Mouse (Mus musculus) R1 (cell line): ENCODE results near the gene Cyb5r1.
"Not testable (repeated sequence)": the region's sequence is repeated elsewhere in the genome, so short reads cannot be mapped to it uniquely, and the experiment has no call there.

Source experiments
- DNase-seq: peaks from one replicate; pipeline ENCODE4 v3.0.0-alpha.2; 2018; ENCODE audit warnings: low read depth, low spot score

Gene Cyb5r1

DNA sequence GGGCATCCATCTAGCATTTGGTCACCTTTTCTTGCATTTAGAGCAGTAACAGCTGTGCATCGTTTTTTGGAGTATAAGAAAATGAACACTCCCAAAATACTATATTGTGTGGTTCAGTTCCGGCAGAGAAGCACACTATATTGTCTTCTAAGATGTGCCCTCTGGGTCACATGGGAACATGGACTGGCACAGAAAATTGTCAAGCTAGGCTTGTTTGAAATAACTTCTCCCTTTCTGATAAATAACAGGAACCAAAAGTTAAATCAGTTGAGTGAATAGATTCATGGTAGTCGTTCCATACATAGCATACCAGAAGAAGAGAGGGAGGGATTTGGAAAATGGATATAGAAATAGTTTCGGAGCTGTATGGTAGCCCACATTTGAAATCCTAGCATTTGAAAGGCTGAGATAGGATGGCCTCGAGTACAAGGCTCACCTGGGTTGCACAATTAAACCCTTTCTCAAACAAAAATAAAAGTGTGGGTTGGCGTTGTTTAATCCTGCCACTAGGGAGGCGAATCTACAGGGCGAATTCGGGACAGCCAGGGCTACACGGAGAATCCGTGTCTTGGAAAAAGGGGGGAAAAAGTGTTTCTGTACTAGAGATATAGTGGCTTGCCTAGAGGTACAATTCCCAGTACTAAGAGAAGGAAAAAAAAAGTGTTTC is 9.3 kb downstream of the Cyb5r1 start:
- DNase-seq, result no peak

DNA sequence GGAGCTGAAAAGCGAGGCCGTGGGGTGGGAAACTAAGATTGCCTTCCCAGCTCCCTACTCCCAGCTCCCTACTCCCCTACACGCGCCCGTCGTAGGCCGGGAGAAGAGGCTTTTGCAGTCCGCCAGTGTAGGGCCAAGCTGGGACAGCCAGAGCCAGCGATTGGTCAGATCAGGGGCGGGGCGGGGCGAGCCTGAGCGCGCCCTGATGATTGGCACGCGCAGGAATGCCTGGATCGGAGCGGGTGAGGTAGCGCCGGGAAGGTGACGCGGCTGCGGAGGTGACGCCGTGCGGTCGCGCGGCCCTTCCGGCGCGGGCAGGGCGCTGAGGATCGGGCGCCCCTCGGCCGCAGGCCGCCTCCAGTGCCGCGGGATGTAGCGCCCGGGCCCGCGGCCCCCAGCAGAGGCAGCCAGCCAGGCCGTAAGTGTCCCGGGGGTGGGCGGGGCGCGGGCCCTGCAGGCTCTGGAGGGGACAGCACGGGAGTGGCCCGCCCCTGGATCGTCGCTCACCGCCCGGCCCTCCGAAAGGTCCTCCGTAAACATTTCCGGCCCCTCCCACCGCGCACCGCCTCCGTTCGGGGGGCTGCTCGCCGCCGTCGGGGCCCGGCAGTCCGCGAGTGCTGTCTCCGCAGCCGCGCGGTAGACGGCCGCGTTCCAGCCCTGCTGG is 9.9 kb downstream of the Cyb5r1 start, which contains the start of gene Adipor1:
Adipor1 (plus strand) TSS at position 211 of the 664 bp plus-strand sequence.
- peak; percentile 97 for DNase-seq

DNA sequence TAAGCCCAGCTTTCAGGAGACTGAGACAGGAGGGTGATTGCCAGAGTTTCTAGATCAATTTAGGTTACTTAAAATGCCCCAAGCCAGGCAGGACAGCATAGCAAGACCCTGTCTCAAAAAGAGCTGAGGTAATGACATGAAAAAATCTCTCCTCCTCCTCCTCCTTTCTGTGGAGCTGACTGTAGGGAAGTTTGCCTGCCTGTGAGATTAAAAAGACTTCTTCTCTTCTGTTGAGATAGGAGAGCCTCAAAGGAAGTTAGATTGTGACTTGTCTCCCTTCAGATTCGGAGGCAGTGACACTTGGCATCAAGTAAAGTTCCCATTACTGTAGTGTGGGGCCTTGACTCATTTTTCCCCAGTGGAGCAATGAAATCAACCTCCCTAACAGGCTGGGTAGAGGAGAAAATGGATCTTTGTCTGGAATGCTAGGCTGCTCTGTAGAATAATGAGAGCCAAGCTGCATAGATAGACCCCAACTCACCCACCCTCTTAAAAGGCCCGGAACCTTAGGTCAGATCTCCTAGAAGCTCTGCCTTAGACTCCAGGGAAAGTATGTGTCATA is 13.1 kb downstream of the Cyb5r1 start:
- no peak for DNase-seq

- peak; percentile 72 for DNase-seq
Observed at GRCm38 (mm10) chr1:134419176-134419575, 13.8 kb downstream of the Cyb5r1 start.

GRCm38 (mm10) chr1:134419751-134420458 is 14.5 kb downstream of the Cyb5r1 start:
- DNase-seq, result no peak

DNA sequence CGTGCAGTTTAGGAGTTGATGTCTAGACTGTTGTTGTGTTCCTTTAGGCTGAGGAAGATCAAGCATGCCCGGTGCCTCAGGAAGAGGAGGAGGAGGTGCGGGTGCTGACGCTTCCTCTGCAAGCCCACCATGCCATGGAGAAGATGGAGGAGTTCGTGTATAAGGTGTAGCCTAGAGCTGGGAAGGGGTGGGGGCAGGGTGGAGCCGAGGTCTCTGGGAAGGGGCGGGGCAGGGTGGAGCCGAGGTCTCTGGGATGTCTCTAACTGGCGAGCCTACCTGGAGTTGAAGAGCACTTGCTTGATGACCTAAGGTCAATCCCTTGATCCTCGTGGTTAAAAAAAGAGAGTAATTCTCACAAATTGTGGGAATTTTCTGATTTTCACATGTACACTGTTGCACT is 18.6 kb downstream of the Cyb5r1 start:
- peak; percentile 61 for DNase-seq

DNA sequence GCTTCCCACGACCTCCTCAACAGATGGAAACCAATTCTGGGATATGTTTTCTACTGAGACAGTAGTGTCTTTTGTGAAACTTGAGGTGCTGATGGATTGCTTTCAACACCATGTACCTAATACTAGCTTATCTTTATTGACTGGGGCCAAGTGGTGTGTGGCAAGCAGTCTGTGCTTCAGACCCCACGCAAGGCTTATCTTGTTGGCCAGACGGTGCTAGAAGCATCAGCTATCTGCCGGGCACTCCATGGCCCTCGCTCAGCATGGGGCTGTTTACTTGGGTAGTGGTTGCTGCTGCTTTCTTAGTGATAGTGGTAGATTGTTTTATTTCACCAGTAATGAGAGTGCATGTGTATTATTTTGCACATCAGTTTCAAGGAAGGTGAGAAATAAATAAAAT is 20.9 kb downstream of the Cyb5r1 start:
- no peak for DNase-seq

GRCm38 (mm10) chr1:134433002-134433401 is 27.6 kb downstream of the Cyb5r1 start:
- peak; percentile 74 for DNase-seq

DNA sequence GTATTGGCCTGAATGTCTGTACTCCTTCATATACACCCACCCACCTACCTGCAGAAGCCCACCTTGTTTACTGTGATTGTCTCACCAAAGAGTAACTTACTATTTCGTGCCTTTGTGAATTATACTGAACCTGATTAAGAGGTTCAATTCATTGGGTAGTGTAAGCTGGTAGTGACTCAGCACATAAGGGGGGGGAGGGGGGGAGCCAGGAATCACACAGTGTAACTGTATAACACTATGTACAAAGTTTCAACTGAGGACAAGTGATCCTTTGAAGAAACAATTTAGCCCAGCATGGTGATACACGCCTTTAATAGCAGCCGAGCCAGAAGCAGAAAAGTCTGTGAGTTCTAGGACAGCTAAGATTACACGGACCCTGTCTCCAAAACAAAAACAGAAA is 28.1 kb downstream of the Cyb5r1 start:
- DNase-seq, result peak; percentile 39

DNA sequence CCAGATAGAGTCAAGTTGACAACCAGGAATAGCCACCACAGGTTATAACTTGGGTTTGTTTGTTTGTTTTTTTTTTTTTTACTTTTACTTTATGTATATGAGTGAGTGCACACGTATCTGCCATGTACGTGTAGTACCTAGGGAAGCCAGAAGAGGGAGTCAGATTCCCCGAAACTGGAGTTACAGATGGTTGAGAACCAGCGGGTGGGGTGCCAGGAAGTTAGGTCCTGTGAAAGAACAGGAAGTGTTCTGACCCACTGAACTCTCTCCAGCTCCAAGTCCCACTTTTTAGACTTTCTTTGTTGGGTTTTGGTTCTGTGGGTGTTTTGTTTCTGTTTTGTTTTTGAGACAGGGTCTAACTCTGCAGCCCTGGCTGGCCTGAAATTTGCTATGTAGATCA is 30.1 kb downstream of the Cyb5r1 start:
- peak; percentile 94 for DNase-seq

DNA sequence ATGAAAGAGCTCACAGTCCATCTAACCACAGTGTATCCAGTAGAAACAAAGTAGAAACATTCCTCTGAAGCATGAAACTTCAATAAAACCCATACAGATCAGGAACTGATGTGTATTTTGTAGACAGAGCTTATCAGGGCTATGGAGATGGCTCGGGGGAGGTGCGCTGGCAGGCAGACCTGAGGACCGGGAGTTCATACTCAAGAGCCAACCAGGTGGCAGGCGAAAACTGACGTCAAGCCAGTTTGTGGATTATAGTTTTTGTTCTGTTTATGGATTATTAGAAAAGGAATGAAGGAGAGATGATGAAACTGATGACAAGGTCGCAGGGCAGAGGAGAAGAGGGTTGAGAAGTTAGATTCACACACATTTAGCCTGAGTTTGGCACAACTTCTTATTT is 35.1 kb downstream of the Cyb5r1 start:
- no peak for DNase-seq

DNA sequence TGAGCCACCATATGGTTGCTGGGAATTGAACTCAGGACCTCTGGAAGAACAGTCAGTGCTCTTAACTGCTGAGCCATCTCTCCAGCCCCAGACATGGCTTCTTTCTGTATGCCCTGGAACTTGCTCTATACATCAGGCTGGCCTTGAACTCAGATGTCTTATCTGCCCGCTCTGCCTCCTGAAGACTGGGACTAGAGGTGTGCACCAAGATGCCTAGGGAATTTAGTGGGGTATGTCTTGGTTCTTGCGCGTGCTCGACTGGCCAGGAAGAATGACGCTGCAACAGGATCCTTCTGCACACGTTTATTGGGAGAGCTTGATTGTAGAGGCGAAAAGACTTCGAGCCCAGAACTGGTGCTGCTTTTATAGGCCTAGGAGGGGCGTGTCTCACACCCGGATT is 36.4 kb downstream of the Cyb5r1 start:
- DNase-seq, result not testable (repeated sequence)

GRCm38 (mm10) chr1:134442394-134442793 is 37.0 kb downstream of the Cyb5r1 start:
- DNase-seq, result no peak

DNA sequence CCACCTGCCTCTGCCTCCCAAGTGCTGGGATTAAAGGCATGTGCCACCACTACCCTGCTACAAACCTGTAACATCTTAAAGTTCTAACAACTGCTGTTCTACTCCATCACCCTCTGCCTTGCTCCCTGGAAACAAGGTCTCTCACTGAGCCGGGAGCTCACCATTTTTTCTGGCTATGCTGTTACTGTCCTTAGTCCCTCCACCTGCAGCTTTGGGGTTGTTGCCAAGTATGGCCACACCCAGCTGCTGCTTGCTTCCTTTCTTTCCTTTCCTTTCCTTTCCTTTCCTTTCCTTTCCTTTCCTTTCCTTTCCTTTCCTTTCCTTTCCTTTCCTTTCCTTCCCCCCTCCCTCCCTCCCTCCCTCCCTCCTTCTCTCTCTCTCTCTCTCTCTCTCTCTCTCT is 37.9 kb downstream of the Cyb5r1 start:
- not testable (repeated sequence) for DNase-seq

- DNase-seq, result no peak
Observed at GRCm38 (mm10) chr1:134445418-134445817, 40.1 kb downstream of the Cyb5r1 start.

DNA sequence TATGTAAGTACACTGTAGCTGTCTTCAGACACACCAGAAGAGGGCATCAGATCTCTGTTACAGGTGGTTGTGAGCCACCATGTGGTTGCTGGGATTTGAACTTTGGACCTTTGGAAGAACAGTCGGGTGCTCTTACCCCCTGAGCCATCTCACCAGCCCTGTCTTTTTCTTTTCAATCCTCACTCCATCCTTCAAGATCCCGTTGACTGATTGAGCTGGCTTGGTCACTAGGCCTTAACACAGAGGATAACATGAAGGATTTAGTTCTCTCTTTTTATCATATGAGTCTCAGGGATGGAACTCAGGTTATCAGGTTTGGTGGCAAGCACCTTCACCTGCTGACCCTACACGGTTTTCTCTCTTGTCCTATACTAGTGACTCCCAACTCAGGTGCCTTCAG is 43.2 kb downstream of the Cyb5r1 start:
- DNase-seq, result not testable (repeated sequence)

DNA sequence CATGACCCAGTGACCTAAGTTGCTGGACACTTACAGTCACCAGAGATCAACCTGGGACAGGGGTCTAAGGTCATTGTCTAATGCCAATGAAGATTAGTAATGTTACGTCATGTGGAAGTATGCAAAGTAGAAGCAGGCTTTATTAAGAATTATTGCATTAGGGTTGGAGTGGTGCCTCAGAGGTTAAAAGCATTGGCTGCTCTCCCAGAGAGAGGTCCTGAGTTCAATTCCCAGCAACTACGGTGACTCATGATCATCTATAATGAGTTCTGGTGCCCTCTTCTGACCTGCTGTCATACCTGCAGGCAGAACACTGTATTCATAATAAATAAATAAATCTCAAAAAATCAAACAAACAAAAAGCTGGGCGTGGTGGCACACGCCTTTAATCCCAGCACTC is 44.8 kb downstream of the Cyb5r1 start:
- DNase-seq, result no peak

GRCm38 (mm10) chr1:134450986-134451385 is 45.6 kb downstream of the Cyb5r1 start:
- peak; percentile 39 for DNase-seq

DNA sequence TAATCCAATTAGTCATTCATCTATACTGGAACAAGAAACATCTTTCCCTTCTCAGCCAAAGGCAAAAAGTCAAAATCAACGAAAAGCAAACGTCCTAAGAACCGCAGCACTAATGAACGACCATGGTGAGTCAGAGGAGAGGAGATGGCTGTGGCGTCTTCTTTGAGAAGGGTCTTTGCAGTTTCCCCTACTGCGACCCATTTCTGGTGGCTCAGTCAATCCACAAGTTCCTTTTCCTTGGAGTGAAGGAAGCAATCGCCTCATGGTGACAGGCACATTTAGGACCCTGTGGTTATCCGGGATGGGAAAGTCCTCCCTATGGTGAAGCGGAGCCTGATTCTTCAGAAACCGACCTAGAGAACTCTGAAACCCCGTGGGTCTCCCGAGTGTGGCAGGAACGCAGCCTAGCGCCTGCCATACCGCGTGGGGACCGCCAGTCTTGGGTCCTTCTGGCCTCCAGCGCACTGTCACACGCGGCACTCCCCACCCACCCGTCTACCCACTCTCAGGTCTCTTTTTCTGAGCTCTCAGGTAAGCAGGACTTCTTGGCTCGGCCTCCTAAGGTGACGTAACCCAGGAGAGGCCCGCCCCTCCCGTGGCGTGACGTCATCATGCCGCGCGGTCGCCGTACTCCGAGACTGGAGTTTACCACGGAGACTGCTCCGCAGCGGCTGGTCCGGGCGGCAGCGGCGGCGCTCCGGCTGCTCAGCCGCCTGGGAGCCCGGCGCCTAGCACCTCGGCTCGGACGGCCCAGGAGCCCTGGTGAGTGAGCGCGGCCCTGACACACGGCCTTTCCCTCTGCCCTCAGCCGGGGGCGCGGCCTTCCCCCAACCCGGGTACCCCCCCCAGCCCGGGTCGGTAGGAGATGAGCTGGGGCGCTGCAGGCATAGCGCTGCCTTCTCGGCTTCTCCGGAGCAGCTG is 49.8 kb downstream of the Cyb5r1 start, which contains the start of gene Klhl12:
Klhl12 (plus strand) TSS at position 628 of the 921 bp plus-strand sequence.
- peak; percentile 92 for DNase-seq

DNA sequence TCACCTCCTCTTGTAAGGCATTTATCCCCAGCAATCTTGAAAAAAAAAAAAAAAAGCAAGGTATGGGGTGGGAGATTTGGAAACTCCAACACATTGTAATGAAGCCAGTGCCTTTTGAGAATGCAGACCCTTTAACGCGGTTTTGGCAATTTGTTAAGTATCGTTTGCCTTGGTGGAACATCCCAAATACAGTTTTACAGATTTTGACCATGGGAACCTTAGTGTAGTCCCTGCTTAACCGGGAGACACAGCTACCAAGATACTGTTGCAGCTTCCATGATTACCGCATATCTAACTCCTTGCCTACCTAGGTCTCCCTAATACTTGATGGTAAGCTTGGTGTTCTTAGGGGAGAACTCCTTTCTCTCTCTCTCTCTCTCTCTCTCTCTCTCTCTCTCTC is 50.7 kb downstream of the Cyb5r1 start:
- no peak for DNase-seq

DNA sequence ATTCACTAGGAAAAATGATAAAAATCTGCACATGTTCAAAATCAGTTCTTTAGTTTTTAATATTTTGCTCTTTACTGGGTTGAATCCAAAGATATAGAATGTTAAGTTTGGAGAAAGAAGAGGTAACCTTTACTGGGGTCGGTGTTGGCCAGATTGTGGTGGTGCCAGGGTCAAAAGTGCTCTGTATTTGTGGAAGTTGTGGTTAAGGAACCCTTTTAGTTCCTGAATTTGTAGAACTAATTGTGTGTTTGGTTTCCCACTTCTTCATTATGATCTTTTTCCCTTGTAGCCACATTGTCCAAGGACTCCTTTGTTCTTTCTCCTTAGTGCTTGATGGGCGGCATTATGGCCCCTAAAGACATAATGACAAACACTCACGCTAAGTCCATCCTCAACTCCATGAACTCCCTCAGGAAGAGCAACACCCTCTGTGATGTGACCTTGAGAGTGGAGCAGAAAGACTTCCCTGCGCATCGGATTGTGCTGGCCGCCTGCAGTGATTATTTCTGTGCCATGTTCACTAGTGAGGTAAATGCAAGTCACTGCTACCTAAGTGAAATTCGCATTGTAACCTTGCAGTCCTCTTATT is 52.9 kb downstream of the Cyb5r1 start:
- peak; percentile 38 for DNase-seq
